Mouse (Mus musculus) gastrocnemius, postnatal 36 days (tissue): Measurements from ENCODE around the gene Irf2. TPM values are rescaled to one million over a fixed set of nuclear protein-coding genes. Genes with fewer than 3 reads are reported as not detected.

Experiments
- DNase-seq, 2 experiments: peaks; one replicate each; pipeline ENCODE4 v3.0.0; 2022
- intact Hi-C: fragments of 180-260 bp; cut with DNase I; formaldehyde crosslinking; loops from one replicate; pipeline ENCODE4 v1.15.1; 2025
- total RNA-seq, 2 experiments: library from RNA; stranded (reverse); gene quantifications; 2 replicates each; pipeline ENCODE4 v1.2.3; 2021

Gene Irf2
- total RNA-seq, 2 experiments from 2014 or later, result 27.3 to 36.0 TPM

- intact Hi-C loops, result no loop called here
- DNase-seq, result no peak
These were observed 11.0 kb downstream of the Irf2 start for GRCm38 (mm10) chr8:46750566-46750965.

- intact Hi-C loops, result no loop called here
- no peak for DNase-seq
These were observed 11.6 kb downstream of the Irf2 start for GRCm38 (mm10) chr8:46751151-46751550.

- intact Hi-C loops, result no loop called here
- no peak for DNase-seq
These were observed 13.5 kb downstream of the Irf2 start for GRCm38 (mm10) chr8:46752986-46753385.

DNA sequence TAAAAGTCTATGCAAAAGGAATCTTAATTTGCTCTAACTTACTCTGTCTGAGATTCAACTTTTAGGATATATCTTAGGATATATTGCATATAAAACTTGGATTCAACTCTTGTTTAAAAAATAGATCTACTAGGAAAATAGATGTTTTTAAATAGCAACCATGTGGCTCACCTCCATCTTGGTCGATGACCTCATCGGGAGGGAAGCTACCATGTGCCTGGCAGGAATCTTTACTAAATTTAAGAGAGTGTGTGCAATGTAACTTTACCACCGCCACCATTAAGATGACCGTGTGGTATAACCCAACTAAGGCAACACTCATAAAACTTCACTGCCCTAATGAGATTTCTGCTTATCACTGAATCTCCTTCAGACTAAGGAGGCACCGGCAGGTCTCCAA is 14.8 kb downstream of the Irf2 start:
- intact Hi-C loops, result no loop called here
- DNase-seq, result no peak

- no peak for DNase-seq
- intact Hi-C loops, result no loop called here
These were observed 16.3 kb downstream of the Irf2 start for GRCm38 (mm10) chr8:46755731-46756333.

- intact Hi-C loops, result no loop called here
- DNase-seq, result no peak
These were observed 18.1 kb downstream of the Irf2 start for GRCm38 (mm10) chr8:46757613-46758012.

DNA sequence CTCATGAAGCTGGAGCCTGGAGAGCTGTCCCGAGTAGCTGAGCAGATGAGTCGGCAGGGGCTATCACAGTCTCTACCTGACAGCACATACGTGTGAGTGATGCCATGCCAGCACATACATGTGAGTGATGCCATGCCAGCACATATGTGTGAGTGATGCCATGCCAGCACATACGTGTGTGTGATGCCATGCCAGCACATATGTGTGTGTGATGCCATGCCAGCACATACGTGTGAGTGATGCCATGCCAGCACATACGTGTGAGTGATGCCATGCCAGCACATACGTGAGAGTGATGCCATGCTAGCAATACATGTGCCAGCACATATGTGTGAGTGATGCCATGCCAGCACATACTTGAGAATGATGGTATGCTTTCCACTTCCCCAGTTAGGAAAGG is 18.6 kb downstream of the Irf2 start:
- DNase-seq, result no peak
- intact Hi-C loops, result no loop called here

DNA sequence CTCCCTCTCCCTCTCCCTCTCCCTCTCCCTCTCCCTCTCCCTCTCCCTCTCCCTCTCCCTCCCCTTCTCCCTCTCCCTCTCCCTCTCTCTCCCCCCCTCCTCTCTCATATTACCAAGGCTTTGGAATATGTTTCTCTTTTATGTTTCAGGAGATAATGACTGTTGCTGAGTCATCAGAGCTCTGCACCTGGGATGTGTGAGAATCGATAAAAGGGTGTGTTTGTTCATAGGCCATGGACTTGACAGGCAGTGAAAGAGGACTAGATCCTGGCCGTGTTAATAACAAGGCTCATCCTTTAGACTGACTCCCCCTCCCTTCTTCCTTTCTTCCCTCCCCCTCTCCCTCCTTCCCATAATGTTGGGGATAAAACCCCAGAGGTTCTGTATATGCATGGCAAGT is 19.1 kb downstream of the Irf2 start:
- no peak for DNase-seq
- intact Hi-C loops, result no loop called here

DNA sequence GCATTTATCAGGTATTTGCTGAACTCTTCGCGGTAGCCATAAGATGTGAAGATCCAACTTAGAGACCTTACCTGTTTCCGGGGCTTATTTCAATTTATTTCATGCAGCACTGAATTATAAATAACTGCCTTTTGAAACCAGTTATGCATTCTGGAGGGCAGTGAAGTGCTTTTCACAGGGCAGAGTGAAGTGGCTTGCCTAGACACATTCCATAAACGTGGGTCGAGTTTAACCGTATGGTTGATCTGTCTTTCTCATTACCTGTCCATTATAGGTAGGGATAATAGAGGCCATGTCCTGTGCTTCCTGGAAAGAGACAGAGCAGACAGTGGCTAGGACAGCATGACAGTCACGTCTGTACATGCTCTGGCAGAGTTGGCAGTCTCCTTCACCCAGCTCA is 20.0 kb downstream of the Irf2 start:
- intact Hi-C loops, result no loop called here
- DNase-seq, result no peak

- intact Hi-C loops, result no loop called here
- DNase-seq, result no peak
These were observed 21.2 kb downstream of the Irf2 start for GRCm38 (mm10) chr8:46760701-46761100.

DNA sequence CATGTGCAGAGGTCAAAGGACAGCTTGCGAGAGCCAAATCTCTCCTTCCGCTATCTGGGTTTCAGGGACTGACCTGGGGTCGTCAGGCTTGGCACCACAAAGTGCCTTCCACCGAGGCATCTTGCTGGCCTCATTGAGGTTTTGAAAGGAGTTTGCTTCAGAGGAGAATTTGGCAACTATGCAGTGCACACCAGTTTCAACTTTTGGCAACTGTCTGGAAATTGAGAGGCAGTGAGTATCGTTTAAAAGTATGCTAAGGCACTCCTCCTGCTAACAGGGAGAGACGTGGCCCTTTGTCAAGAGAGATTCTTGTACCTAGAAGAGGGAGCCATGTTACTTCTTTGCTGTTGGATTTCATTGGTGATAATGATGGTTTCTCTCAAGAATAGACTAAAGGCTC is 21.9 kb downstream of the Irf2 start:
- intact Hi-C loops, result no loop called here
- no peak for DNase-seq

GRCm38 (mm10) chr8:46769408-46770180 is 30.1 kb downstream of the Irf2 start:
- intact Hi-C loops, result no loop called here
- no peak for DNase-seq

DNA sequence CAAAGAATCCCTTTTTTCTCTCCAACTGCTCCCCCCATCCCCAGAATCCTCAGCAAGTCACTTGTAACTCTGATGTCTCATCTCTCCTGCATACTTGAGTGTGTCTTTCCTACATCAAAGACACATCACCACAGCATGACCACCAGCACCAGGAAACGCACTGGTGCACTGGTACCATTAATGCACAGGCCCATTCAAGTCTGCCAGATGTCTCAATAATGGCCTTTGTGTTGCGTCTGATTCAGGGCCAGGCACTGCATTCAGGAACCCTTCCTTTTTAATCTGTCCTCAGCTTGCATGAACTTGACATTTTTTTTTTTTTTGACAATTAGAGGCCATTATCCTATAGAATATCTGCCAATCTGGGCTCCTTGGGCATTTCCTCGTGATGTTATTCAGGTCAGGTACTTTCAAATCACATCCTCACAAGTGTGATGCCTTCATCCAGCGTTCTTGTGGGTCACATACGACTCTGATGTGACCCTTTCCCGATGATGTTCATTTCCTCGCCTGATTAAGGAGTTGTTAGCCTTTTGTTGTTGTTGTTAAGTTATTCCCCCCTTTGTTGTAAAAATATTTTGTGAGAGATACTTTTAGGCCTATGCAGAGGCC is 31.5 kb downstream of the Irf2 start:
- intact Hi-C loops, result no loop called here
- no peak for DNase-seq

GRCm38 (mm10) chr8:46772801-46773200 is 33.3 kb downstream of the Irf2 start:
- DNase-seq, result no peak
- intact Hi-C loops, result no loop called here

DNA sequence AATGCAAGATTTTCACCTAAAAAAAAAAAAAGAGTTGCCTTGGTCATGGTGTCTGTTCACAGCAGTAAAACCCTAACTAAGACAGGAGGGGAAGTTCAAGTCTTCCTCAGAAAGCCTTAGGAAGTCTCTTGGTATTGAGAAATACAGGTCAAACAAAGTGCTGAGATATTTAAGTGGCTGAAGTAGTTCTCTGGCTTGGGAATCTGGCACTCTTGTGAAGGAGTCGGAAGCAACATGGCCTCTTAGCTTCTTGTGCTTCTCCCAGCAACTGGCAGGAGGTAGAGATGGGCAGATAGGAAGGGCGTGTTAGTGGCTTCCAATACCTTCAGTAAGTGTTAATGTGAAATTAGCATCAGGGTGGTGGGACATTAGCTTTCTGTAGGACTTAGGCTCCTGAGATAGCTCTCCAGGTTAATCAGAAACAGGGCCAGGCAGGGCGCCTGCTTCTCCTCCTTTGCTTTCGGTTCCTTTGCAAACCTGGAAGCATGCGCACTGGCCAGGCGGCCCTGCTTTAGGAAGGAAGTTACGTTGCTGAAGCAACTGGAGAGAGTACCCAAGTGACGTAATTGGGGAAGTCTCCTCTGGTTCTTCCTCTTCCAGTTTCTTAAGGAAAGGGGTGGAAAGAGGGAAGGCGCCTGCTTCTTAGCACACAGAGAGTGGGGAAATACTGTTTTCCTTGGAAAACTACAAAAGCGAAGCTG is 38.4 kb downstream of the Irf2 start:
- no peak for DNase-seq
- intact Hi-C loops, result no loop called here

GRCm38 (mm10) chr8:46781067-46781657 is 41.6 kb downstream of the Irf2 start:
- intact Hi-C loops, result no loop called here
- DNase-seq, result no peak

DNA sequence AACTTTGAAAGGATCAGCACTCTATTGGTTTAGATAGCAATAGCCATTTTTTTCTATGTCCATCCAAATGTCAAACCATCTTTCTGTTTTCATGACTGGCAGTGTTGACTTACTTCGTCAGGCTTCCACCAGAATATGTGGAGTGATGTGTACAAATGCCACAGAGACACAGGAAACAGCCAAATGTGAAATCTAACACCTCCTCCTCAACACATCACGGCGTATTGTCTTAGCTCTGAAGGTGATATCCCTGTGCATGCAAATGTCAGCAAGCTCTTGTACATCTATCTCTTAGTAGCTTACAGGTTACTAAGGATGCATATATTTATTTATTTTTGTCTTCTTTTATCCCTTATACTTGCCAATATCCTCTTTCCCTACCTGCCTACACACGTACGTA is 42.7 kb downstream of the Irf2 start:
- intact Hi-C loops, result no loop called here

DNA sequence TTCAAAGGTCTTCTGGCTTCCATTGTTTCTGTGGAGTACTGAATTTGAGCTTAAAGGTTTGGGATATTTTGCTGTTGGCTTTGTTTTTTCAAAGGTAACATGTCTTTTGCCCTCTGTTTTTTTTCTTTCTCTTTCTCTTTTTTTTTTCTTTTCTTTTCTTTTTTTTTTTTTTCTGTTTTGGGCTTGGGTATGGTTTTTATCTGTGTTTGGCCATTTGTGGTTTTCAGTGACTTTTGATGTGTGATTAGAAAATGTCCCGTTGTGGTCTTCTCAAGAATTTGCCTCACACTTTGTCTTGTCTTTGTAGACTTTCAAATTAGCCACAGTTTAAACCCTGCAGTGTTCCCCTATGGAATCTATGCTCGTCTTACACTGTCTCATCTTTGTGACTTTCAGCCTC is 45.5 kb downstream of the Irf2 start:
- intact Hi-C loops, result no loop called here
- DNase-seq, result no peak

More for the DNA sequence above, 42.7 kb downstream of the Irf2 start:
- DNase-seq, result no peak

DNA sequence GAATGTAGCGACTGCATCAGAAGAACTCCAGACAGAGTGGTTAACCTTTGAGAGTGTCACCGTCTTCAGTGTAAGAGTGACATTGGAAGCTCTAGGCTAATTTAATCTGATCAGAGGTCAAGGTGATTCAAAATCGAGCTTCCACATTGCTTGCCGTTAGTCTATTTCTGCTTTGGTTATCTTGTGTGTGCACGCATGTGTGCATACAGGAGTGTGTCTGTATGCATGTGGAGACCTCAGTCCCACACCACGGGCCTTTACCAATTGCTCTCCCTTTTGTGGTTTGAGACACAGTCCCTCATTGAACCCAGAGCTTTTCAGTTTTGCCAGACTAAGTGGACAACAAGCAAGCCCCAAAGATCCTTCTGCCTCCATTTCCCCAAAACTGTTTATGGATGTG is 46.4 kb downstream of the Irf2 start:
- intact Hi-C loops, result no loop called here
- no peak for DNase-seq

DNA sequence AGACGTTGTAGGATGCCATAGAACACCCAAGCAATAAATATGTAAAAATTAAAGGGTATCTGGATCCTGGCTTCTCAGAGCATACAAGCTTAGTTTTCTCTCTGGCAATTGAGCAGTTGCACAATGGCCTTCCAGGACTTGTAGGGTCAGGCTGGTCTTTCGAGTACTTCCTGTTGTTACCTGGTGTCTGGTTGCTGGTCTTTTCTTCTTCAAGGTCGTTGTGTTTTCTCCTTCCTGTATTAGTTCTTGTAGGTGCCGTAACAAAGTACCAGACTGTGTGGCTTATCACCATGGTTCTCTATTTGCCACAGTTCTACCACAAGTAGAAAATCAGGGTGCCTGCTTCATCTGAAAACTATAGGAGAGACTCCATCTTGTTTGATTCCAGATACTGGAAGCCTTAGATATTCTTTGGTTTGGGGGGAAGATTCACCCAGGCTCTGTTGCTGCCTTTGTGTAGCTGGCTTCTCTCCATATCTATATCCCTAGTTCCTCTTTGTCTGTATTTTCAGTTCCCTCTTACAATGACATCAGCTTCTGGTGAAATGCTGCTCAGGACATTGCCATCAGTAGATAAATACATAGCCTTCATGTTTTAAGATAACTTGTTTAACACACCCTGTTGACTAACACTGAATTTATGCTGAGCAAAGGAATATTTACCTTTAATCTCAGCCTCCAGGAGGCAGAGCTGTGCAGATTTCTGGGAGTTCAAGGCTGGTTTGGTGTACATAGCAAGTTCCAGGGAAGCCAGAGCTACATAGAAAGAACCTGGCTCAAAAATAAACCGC is 49.8 kb downstream of the Irf2 start:
- intact Hi-C loops, result no loop called here
- DNase-seq, result no peak
